Mouse (Mus musculus): ENCODE measurements around the gene Aagab. TPM values are rescaled to one million over a fixed set of nuclear protein-coding genes. Genes with fewer than 3 reads are reported as not detected.

The Aagab gene
- total RNA-seq (2023), result 26.3 TPM

DNA sequence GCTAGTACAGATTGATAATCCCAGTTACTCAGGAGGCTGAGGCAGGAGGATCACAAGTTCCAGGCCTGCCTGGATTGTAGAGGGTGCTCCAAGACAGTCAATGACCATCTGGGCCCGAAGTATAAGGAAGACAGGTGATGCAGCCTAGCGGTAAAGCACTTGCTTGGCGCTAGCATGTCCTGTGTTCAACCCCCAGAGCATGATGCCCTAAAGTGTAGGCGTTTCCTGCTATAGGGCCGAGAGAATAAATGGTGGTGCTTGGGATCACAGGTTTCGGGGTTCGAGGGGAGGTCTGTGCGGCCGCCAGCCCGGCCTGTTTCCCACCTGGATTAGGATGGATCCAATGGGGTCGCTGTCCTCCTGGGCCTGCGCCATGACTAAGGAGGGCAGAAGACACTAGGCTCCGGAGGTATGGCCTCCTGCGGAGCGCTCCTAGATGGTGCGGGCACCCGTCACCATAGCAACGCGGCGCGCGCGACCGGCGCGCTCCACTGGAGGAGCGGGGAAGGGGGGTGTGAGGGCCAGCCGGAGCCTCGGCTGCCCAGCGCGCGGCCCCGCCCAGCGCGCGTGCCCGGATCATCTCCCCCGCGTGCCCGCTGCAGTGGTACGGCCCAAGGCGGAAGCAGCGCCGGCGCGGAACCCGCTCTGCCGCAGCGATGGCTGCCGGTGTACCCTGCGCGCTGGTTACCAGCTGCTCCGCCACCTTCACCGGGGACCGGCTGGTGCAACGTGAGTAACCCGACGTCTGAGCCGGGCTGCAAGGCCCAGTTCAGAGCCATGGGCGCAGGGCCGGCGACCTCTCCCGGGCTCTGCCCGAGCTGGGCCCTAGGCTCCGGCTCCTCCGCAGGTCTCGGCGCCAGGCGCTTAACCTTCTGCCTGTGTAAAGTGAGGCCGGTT lies at the start of gene Aagab, which contains the start of gene Iqch:
Gene Aagab, plus strand, starts transcription at position 618 of the 897 bp plus-strand sequence.
Gene Iqch, minus strand, starts transcription at position 451 of the 897 bp plus-strand sequence.

Other genes with a start within 250 kb of the Aagab start
- gene Map2k5, start 224.8 kb upstream of the Aagab start, total RNA-seq (2023), result 33.9 TPM
- 20.4 TPM for gene 2300009A05Rik, start 203.4 kb upstream of the Aagab start, total RNA-seq (2023)
- 0.18 TPM for gene Iqch, start 167 bp upstream of the Aagab start, total RNA-seq (2023)
- gene Smad3, start 155.3 kb downstream of the Aagab start, total RNA-seq (2023), result 44.5 TPM

Data from CD8-positive naive resting alpha-beta T cell, adult 57 days (primary cell).